Mouse (Mus musculus) heart, embryonic 11.5 days (tissue): Measurements from ENCODE around the gene Ptpn3. TPM values are rescaled to one million over a fixed set of nuclear protein-coding genes. Genes with fewer than 3 reads are reported as not detected.
A peak's percentile ranks its signal among the peaks of the same experiment; 100 is the strongest.

Experiments
- ATAC-seq: fragments of 200-750 bp; cut with Nextera tagmentation; replicated peaks from 2 replicates; pipeline ENCODE4 v1.8.0; 2017; ENCODE audit warnings: moderate library complexity; ENCODE audit not compliant: insufficient number of reproducible peaks, low FRiP score, low TSS enrichment
- H3K27ac ChIP-seq: fragments of 300-500 bp; sonication (generic); 2 replicates; pipeline ENCODE4 v1.5.1; 2014; ENCODE audit warnings: mild to moderate bottlenecking, low read depth, low read length
- H3K27me3 ChIP-seq: fragments of 300-500 bp; sonication (generic); 2 replicates; pipeline ENCODE4 v1.6.1; 2014; ENCODE audit warnings: mild to moderate bottlenecking, low read length, mixed read lengths; ENCODE audit not compliant: control insufficient read depth, insufficient read depth
- H3K36me3 ChIP-seq: fragments of 300-500 bp; sonication (generic); 2 replicates; pipeline ENCODE4 v1.6.1; 2014; ENCODE audit warnings: mild to moderate bottlenecking, low read length, moderate library complexity, mixed read lengths; ENCODE audit not compliant: control insufficient read depth, insufficient read depth
- H3K4me1 ChIP-seq: fragments of 300-500 bp; sonication (generic); 2 replicates; pipeline ENCODE4 v1.6.1; 2014; ENCODE audit warnings: low read length; ENCODE audit not compliant: control insufficient read depth, insufficient read depth
- H3K4me2 ChIP-seq: fragments of 300-500 bp; sonication (generic); 2 replicates; pipeline ENCODE4 v1.6.1; 2014; ENCODE audit warnings: mild to moderate bottlenecking, moderate library complexity
- H3K4me3 ChIP-seq: fragments of 300-500 bp; sonication (generic); 2 replicates; pipeline ENCODE4 v1.5.1; 2014; ENCODE audit warnings: low read depth, low read length
- H3K9ac ChIP-seq: fragments of 300-500 bp; sonication (generic); 2 replicates; pipeline ENCODE4 v1.6.1; 2014; ENCODE audit warnings: mild to moderate bottlenecking, low read depth, low read length, moderate library complexity
- H3K9me3 ChIP-seq: fragments of 300-500 bp; sonication (generic); replicated peaks from 2 replicates; pipeline ENCODE4 v1.6.1; 2016; ENCODE audit warnings: low read length; ENCODE audit not compliant: control insufficient read depth
- WGBS: fragments of 180-500 bp; shearing (Covaris S2); extraction: QIAGEN DNeasy Blood & Tissue Kit; methylation state at CpG from one replicate; pipeline ENCODE4 v1.1.7; 2014; ENCODE audit not compliant: insufficient replicate concordance; 5-methylcytosine and 5-hydroxymethylcytosine counted together
- polyA plus RNA-seq: library from polyadenylated mRNA; unstranded; fragments of >200 nt; fragmentation: Nextera tagmentation; extraction: Ambion mirVana; gene quantifications from 2 replicates; pipeline ENCODE4 v1.2.1, GENCODE M21; 2014

The Ptpn3 gene
- polyA plus RNA-seq, 1 experiment from 2014 or later: 1.7 TPM

DNA sequence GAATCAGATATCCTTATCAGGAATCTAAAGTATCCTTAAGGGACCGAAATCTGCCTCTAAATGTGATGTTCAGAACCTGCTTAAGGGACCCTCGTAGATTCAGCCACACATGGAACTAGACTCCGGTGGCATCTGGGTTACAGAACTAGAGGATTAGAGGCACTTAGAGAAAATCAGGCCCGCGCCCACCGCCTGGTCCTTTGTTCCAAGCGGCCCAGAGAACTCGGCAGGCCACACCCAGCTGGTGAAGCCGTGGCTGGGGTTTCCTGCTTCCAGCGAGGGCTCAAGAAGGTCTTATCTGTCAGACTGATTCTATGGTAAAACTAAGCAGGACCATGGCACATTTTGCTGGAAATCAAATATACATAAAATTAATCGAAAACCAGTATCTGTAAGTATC, 58.3 kb downstream of the Ptpn3 start:
- Histone ChIP-seq H3K9ac (peak overlapping the region; percentile 3; the same call in 1 of the 2 replicates), H3K27me3 (no peaks in the 10 kb centered on the region), H3K4me2 (no peak overlapping the region), H3K4me1 (peaks cover 11% of the 10 kb centered on the region), H3K27ac (no peak overlapping the region), H3K4me3 (no peak overlapping the region), H3K36me3 (no peaks in the 10 kb centered on the region), H3K9me3 (no peaks in the 10 kb centered on the region)
- 53% methylated on average over 11 of the region's 11 CpGs for WGBS
- no peak for ATAC-seq

- WGBS: 83% methylated on average over 10 of the region's 10 CpGs
- Histone ChIP-seq H3K4me3 (no peak overlapping the region), H3K4me2 (no peak overlapping the region), H3K27me3 (no peaks in the 10 kb centered on the region), H3K27ac (no peak overlapping the region), H3K9me3 (no peaks in the 10 kb centered on the region), H3K36me3 (no peaks in the 10 kb centered on the region), H3K4me1 (peaks cover 17% of the 10 kb centered on the region), H3K9ac (no peak overlapping the region)
- ATAC-seq: no peak
Measured at GRCm38 (mm10) chr4:57240934-57241333, 60.7 kb downstream of the Ptpn3 start.

- H3K9ac ChIP-seq: no peak overlapping the region
- H3K9me3 ChIP-seq: no peaks in the 10 kb centered on the region
- H3K4me1 ChIP-seq: peaks cover 17% of the 10 kb centered on the region
- no peak overlapping the region for H3K4me2 ChIP-seq
- H3K27me3 ChIP-seq: no peaks in the 10 kb centered on the region
- no peak for ATAC-seq
- WGBS: 51% methylated on average over 7 of the region's 7 CpGs
- H3K27ac ChIP-seq: no peak overlapping the region
- H3K4me3 ChIP-seq: no peak overlapping the region
- H3K36me3 ChIP-seq: no peaks in the 10 kb centered on the region
Measured at GRCm38 (mm10) chr4:57240100-57240499, 61.5 kb downstream of the Ptpn3 start.

DNA sequence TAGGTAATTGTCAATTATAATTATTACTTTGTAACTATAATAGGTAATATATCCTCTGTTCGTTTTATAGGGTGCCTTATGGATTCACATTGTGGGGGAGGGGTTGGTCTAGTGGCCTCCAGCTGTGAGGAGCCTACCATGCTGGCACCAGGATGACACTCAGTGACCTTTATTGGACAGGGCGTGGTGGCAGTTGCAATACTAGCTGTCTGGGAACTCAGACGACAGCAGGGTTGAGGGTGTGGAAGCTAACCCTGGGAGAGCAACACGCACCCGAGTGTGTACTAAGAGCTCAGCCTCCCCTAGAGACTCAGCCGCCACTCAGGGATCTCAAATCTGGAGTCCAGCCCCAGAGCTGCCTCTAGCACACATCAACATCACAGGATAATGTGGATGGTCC, 62.5 kb downstream of the Ptpn3 start:
- no peak for ATAC-seq
- Histone ChIP-seq H3K9me3 (no peaks in the 10 kb centered on the region), H3K9ac (no peak overlapping the region), H3K4me2 (no peak overlapping the region), H3K4me1 (peaks cover 17% of the 10 kb centered on the region), H3K27ac (no peak overlapping the region), H3K27me3 (no peaks in the 10 kb centered on the region), H3K4me3 (no peak overlapping the region), H3K36me3 (no peaks in the 10 kb centered on the region)
- 59% methylated on average over 6 of the region's 6 CpGs for WGBS

DNA sequence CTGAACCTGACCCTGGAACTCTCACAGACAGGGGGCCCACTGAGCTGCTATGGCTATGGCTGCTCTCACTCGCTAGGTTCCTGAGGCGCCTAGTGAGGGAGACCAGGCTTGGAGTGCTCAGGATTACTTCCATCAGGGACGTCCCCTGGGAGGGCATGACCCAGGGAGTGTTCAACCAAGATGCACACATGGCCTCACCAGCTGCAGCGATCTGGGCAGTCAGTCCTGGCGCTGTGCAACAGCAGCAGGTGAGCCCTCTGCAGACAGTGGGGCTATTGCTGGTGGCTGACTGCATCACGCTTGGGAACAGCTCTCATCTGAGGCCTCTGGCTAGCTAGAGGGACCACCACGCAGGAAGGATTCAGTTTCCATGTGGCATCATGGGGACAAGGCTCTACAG, 63.5 kb downstream of the Ptpn3 start:
- H3K27me3 ChIP-seq: no peaks in the 10 kb centered on the region
- no peak overlapping the region for H3K4me2 ChIP-seq
- no peak overlapping the region for H3K4me3 ChIP-seq
- peaks cover 15% of the 10 kb centered on the region for H3K4me1 ChIP-seq
- 69% methylated on average over 7 of the region's 7 CpGs for WGBS
- H3K27ac ChIP-seq: no peak overlapping the region
- H3K9me3 ChIP-seq: no peaks in the 10 kb centered on the region
- H3K36me3 ChIP-seq: no peaks in the 10 kb centered on the region
- ATAC-seq: no peak
- H3K9ac ChIP-seq: no peak overlapping the region

DNA sequence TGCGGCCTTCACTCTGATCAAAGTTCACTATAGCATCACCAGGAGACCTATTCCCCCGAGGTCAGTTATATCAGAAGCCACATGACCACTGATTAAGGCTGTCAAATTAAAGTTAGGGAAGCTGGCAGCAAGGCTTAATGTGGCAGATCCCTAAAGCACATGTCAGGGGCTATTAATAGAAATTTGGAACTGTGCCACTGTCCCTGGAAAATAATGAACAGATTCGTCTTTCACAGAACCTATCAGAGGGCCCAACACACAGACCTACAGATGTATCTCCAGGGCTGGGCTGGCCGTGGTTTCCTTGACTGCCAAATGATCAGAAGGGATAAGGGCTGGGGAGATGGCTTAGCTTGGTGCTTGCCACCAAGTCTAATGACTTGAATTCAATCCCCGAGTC, 65.1 kb downstream of the Ptpn3 start:
- Histone ChIP-seq H3K4me3 (no peak overlapping the region), H3K4me1 (peaks cover 14% of the 10 kb centered on the region), H3K9me3 (no peaks in the 10 kb centered on the region), H3K4me2 (no peak overlapping the region), H3K27me3 (no peaks in the 10 kb centered on the region), H3K27ac (0 out of 2 replicates have a peak overlapping the region, but pooled peaks have one; percentile 29), H3K36me3 (no peaks in the 10 kb centered on the region), H3K9ac (no peak overlapping the region)
- ATAC-seq: no peak; the same call in 1 of the 2 replicates
- 47% methylated on average over 5 of the region's 5 CpGs for WGBS

DNA sequence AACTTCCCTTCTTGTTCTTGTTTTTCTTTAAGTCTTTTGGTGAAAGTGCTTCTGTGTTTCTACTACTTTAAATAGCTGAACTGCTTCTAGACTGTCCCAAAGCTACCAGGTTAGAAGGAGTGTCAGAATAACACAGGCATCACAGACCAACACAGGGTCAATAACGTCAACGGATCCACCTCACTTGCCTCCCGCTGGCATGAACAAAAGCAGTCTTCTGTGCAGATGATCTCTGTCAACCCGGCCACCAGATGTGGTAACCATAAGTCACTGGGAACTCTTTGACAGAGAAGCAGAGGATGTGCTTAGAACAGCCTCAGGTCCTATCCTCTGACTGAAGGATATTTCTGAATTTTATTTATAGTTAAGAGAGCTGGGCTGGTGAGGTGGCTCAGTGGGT, 65.9 kb downstream of the Ptpn3 start:
- Histone ChIP-seq H3K9ac (no peak overlapping the region), H3K27me3 (no peaks in the 10 kb centered on the region), H3K36me3 (no peaks in the 10 kb centered on the region), H3K9me3 (no peaks in the 10 kb centered on the region), H3K4me3 (no peak overlapping the region), H3K4me1 (peaks cover 14% of the 10 kb centered on the region), H3K4me2 (no peak overlapping the region), H3K27ac (no peak overlapping the region)
- 84% methylated on average over 4 of the region's 4 CpGs for WGBS
- ATAC-seq: no peak

- no peaks in the 10 kb centered on the region for H3K9me3 ChIP-seq
- no peaks in the 10 kb centered on the region for H3K36me3 ChIP-seq
- H3K27me3 ChIP-seq: no peaks in the 10 kb centered on the region
- no peak overlapping the region for H3K4me2 ChIP-seq
- H3K4me1 ChIP-seq: peaks cover 6% of the 10 kb centered on the region
- ATAC-seq: no peak
- 78% methylated on average over 7 of the region's 7 CpGs for WGBS
- H3K4me3 ChIP-seq: no peak overlapping the region
- no peak overlapping the region for H3K27ac ChIP-seq
- no peak overlapping the region for H3K9ac ChIP-seq
Measured at GRCm38 (mm10) chr4:57234348-57234747, 67.3 kb downstream of the Ptpn3 start.

- no peak overlapping the region for H3K9ac ChIP-seq
- H3K4me2 ChIP-seq: no peak overlapping the region
- no peaks in the 10 kb centered on the region for H3K36me3 ChIP-seq
- no peak for ATAC-seq
- H3K4me3 ChIP-seq: no peak overlapping the region
- H3K27ac ChIP-seq: no peak overlapping the region
- WGBS: 93% methylated on average over 8 of the region's 8 CpGs
- no peaks in the 10 kb centered on the region for H3K9me3 ChIP-seq
- peaks cover 8% of the 10 kb centered on the region for H3K4me1 ChIP-seq
- no peaks in the 10 kb centered on the region for H3K27me3 ChIP-seq
Measured at GRCm38 (mm10) chr4:57232439-57232838, 69.2 kb downstream of the Ptpn3 start.
